Mouse (Mus musculus) embryonic facial prominence, embryonic 10.5 days (tissue): ENCODE data around the gene Kmt2d. TPM values are rescaled to one million over a fixed set of nuclear protein-coding genes. Genes with fewer than 3 reads are reported as not detected.
A peak's percentile ranks its signal among the peaks of the same experiment; 100 is the strongest.

Source experiments
- DNase-seq: peaks from one replicate; pipeline ENCODE4 v3.0.0-alpha.2; 2017; ENCODE audit warnings: low spot score
- H3K27ac ChIP-seq: fragments of 300-500 bp; sonication (generic); replicated peaks from 2 replicates; pipeline ENCODE4 v1.5.1; 2016; ENCODE audit warnings: mild to moderate bottlenecking
- H3K27me3 ChIP-seq: fragments of 300-500 bp; sonication (generic); replicated peaks from 2 replicates; pipeline ENCODE4 v1.6.1; 2016; ENCODE audit warnings: low read depth, mild to moderate bottlenecking; ENCODE audit not compliant: poor library complexity, severe bottlenecking
- H3K36me3 ChIP-seq: fragments of 300-500 bp; sonication (generic); replicated peaks from 2 replicates; pipeline ENCODE4 v1.6.1; 2016; ENCODE audit warnings: mild to moderate bottlenecking, moderate library complexity
- H3K4me1 ChIP-seq: fragments of 300-500 bp; sonication (generic); 2 replicates; pipeline ENCODE4 v1.6.1; 2016
- H3K4me3 ChIP-seq: fragments of 300-500 bp; sonication (generic); 2 replicates; pipeline ENCODE4 v1.5.1; 2016; ENCODE audit warnings: mild to moderate bottlenecking, moderate library complexity
- H3K9me3 ChIP-seq: fragments of 300-500 bp; sonication (generic); 2 replicates; pipeline ENCODE4 v1.6.1; 2016; ENCODE audit warnings: mild to moderate bottlenecking
- WGBS: fragments of 180-500 bp; shearing (Covaris S2); methylation state at CpG from one replicate; pipeline ENCODE4 v1.1.7; 2016; 5-methylcytosine and 5-hydroxymethylcytosine counted together
- polyA plus RNA-seq: library from polyadenylated mRNA; unstranded; fragments of >200 nt; fragmentation: Nextera tagmentation; extraction: Ambion mirVana; gene quantifications from 2 replicates; pipeline ENCODE4 v1.2.1, GENCODE M21; 2016

Kmt2d gene
- polyA plus RNA-seq, 1 experiment from 2014 or later, result 12.1 TPM

GRCm38 (mm10) chr15:98792233-98793020 lies 78.6 kb downstream of the Kmt2d start:
- Histone ChIP-seq H3K36me3 (no peaks in the 10 kb centered on the region), H3K4me3 (peak overlapping the region; percentile 41), H3K27ac (no peak overlapping the region), H3K9me3 (no peaks in the 10 kb centered on the region), H3K4me1 (peaks cover 50% of the 10 kb centered on the region), H3K27me3 (peaks cover 100% of the 10 kb centered on the region)
- peak; percentile 40 for DNase-seq
- 3% methylated on average over 75 of the region's 75 CpGs for WGBS

DNA sequence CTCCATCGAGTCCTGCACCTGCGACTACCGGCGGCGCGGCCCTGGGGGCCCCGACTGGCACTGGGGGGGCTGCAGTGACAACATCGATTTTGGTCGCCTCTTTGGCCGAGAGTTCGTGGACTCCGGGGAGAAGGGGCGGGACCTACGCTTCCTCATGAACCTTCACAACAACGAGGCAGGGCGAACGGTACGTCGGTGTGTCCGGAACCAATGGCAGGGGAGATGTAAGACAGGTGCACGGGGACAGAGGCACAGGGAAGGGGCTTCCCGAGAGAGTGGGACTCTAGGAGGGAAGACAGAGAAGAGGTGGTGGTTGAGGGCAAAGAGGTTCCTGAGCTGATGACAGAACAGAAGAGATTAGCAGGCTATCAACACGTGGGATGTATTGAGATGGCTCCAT lies 79.2 kb downstream of the Kmt2d start:
- H3K9me3 ChIP-seq, result no peaks in the 10 kb centered on the region
- peaks cover 100% of the 10 kb centered on the region for H3K27me3 ChIP-seq
- no peaks in the 10 kb centered on the region for H3K36me3 ChIP-seq
- no peak overlapping the region for H3K27ac ChIP-seq
- peak; percentile 34 for DNase-seq
- H3K4me1 ChIP-seq, result peaks cover 44% of the 10 kb centered on the region
- peak overlapping the region; percentile 13; the same call in 1 of the 2 replicates for H3K4me3 ChIP-seq
- 1% methylated on average over 23 of the region's 23 CpGs for WGBS

GRCm38 (mm10) chr15:98791221-98791620 lies 79.8 kb downstream of the Kmt2d start:
- Histone ChIP-seq H3K27ac (no peak overlapping the region), H3K36me3 (no peaks in the 10 kb centered on the region), H3K4me3 (peak overlapping the region; percentile 38), H3K9me3 (no peaks in the 10 kb centered on the region), H3K4me1 (peaks cover 38% of the 10 kb centered on the region), H3K27me3 (peaks cover 100% of the 10 kb centered on the region)
- 1% methylated on average over 12 of the region's 12 CpGs for WGBS
- DNase-seq, result peak; percentile 53

- DNase-seq, result no peak
- Histone ChIP-seq H3K27me3 (peaks cover 100% of the 10 kb centered on the region), H3K27ac (no peak overlapping the region), H3K9me3 (no peaks in the 10 kb centered on the region), H3K36me3 (no peaks in the 10 kb centered on the region), H3K4me1 (peaks cover 35% of the 10 kb centered on the region), H3K4me3 (peak overlapping the region; percentile 38)
- WGBS, result under 1% methylated on average over 23 of the region's 23 CpGs
These were observed 80.2 kb downstream of the Kmt2d start for GRCm38 (mm10) chr15:98790761-98791160.

DNA sequence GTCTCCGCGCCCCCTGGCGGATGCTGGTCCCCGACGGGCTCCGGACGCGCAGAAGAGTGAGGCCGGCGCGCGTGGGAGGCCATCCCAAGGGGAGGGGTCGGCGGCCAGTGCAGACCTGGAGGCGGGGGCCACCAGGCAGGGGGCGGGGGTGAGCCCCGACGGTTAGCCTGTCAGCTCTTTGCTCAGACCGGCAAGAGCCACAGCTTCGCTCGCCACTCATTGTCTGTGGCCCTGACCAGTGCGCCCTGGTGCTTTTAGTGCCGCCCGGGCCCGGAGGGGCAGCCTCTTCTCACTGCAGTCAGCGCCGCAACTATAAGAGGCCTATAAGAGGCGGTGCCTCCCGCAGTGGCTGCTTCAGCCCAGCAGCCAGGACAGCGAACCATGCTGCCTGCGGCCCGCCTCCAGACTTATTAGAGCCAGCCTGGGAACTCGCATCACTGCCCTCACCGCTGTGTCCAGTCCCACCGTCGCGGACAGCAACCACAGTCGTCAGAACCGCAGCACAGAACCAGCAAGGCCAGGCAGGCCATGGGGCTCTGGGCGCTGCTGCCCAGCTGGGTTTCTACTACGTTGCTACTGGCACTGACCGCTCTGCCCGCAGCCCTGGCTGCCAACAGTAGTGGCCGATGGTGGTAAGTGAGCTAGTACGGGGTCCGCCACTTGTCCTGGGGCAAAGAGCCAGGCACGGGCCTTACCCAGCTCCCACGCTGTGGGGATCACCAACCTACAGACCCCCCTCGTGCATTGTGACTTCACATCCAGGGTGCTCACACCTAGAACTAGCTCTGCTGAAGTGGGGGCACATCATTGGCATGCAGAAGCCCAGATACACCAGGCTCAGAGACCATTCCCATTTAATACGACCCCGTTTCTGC lies 81.1 kb downstream of the Kmt2d start, which contains the start of gene Wnt1:
Wnt1 (plus strand) TSS at position 197 of the 875 bp plus-strand sequence.
- Histone ChIP-seq H3K9me3 (no peaks in the 10 kb centered on the region), H3K4me1 (peaks cover 35% of the 10 kb centered on the region), H3K36me3 (no peaks in the 10 kb centered on the region), H3K27me3 (peaks cover 100% of the 10 kb centered on the region), H3K4me3 (peak within 1 kb of the TSS; percentile 40), H3K27ac (no peak within 1 kb of the TSS)
- peak; percentile 75 for DNase-seq
- 1% methylated on average over 51 of the region's 51 CpGs for WGBS

GRCm38 (mm10) chr15:98788972-98789660 lies 81.9 kb downstream of the Kmt2d start:
- WGBS, result 11% methylated on average over 24 of the region's 24 CpGs
- DNase-seq, result no peak
- peak overlapping the region; percentile 40 for H3K4me3 ChIP-seq

GRCm38 (mm10) chr15:98787930-98788329 lies 83.1 kb downstream of the Kmt2d start:
- Histone ChIP-seq H3K4me3 (no peak overlapping the region), H3K4me1 (peaks cover 29% of the 10 kb centered on the region), H3K27me3 (peaks cover 96% of the 10 kb centered on the region), H3K27ac (no peak overlapping the region), H3K9me3 (no peaks in the 10 kb centered on the region), H3K36me3 (no peaks in the 10 kb centered on the region)
- DNase-seq, result no peak
- WGBS, result 46% methylated on average over 4 of the region's 4 CpGs

More at GRCm38 (mm10) chr15:98788972-98789660, 81.9 kb downstream of the Kmt2d start:
- peaks cover 99% of the 10 kb centered on the region for H3K27me3 ChIP-seq
- no peaks in the 10 kb centered on the region for H3K36me3 ChIP-seq
- no peak overlapping the region for H3K27ac ChIP-seq
- H3K9me3 ChIP-seq, result no peaks in the 10 kb centered on the region
- peaks cover 35% of the 10 kb centered on the region for H3K4me1 ChIP-seq

GRCm38 (mm10) chr15:98785744-98786143 lies 85.3 kb downstream of the Kmt2d start:
- DNase-seq, result peak; percentile 61
- no peaks in the 10 kb centered on the region for H3K36me3 ChIP-seq
- peaks cover 96% of the 10 kb centered on the region for H3K27me3 ChIP-seq
- no peak overlapping the region for H3K4me3 ChIP-seq
- 37% methylated on average over 7 of the region's 7 CpGs for WGBS
- no peaks in the 10 kb centered on the region for H3K9me3 ChIP-seq
- H3K27ac ChIP-seq, result no peak overlapping the region
- H3K4me1 ChIP-seq, result peaks cover 14% of the 10 kb centered on the region

Other genes starting within 250 kb of the Kmt2d start
- 32.3 and 37.0 TPM in 2 replicates for gene Cacnb3, start 240.4 kb downstream of the Kmt2d start, polyA plus RNA-seq
- 31.2 and 32.1 TPM in 2 replicates for gene Ddx23, start 208.3 kb downstream of the Kmt2d start, polyA plus RNA-seq
- 0.88 and 1.5 TPM in 2 replicates for gene Rnd1, start 193.7 kb downstream of the Kmt2d start, polyA plus RNA-seq
- gene Ccdc65, start 163.0 kb downstream of the Kmt2d start, polyA plus RNA-seq, result 0.60 and 0.80 TPM in 2 replicates
- gene Fkbp11, start 143.0 kb downstream of the Kmt2d start, polyA plus RNA-seq, result 23.2 and 26.3 TPM in 2 replicates
- 41.6 and 43.1 TPM in 2 replicates for gene Arf3, start 108.0 kb downstream of the Kmt2d start, polyA plus RNA-seq
- gene Wnt10b, start 93.1 kb downstream of the Kmt2d start, polyA plus RNA-seq, result 0.34 and 0.40 TPM in 2 replicates
- gene Wnt1, start 81.3 kb downstream of the Kmt2d start, polyA plus RNA-seq, result 1.0 and 1.5 TPM in 2 replicates
- gene Ddn, start 61.7 kb downstream of the Kmt2d start, polyA plus RNA-seq, result not detected in 2 replicates
- 83.5 and 85.3 TPM in 2 replicates for gene Prkag1, start 39.7 kb downstream of the Kmt2d start, polyA plus RNA-seq
- gene Rhebl1, start 23.3 kb upstream of the Kmt2d start, polyA plus RNA-seq, result 29.2 and 29.5 TPM in 2 replicates
- gene Dhh, start 27.3 kb upstream of the Kmt2d start, polyA plus RNA-seq, result 0.31 and 0.34 TPM in 2 replicates
- gene Lmbr1l, start 47.0 kb upstream of the Kmt2d start, polyA plus RNA-seq, result 23.4 and 26.9 TPM in 2 replicates
- 2,343 and 2,408 TPM in 2 replicates for gene Tuba1b, start 63.4 kb upstream of the Kmt2d start, polyA plus RNA-seq
- gene Gm49450, start 82.3 kb upstream of the Kmt2d start, polyA plus RNA-seq, result not detected in 2 replicates
- 2,739 and 2,840 TPM in 2 replicates for gene Tuba1a, start 82.5 kb upstream of the Kmt2d start, polyA plus RNA-seq
- gene Tuba1c, start 158.7 kb upstream of the Kmt2d start, polyA plus RNA-seq, result 141 and 144 TPM in 2 replicates
- 3.7 and 6.3 TPM in 2 replicates for gene Prph, start 184.0 kb upstream of the Kmt2d start, polyA plus RNA-seq
- 49.8 and 53.1 TPM in 2 replicates for gene Troap, start 203.4 kb upstream of the Kmt2d start, polyA plus RNA-seq
- 0.36 and 0.52 TPM in 2 replicates for gene C1ql4, start 216.6 kb upstream of the Kmt2d start, polyA plus RNA-seq
- 1.1 and 1.6 TPM in 2 replicates for gene Dnajc22, start 222.0 kb upstream of the Kmt2d start, polyA plus RNA-seq